Mouse (Mus musculus) olfactory bulb, adult 2 months (tissue): ENCODE data around the gene Drosha.

Experiments used
- CTCF ChIP-seq: fragments of 200-500 bp; IDR thresholded peaks from 2 replicates; pipeline ENCODE4 v1.5.1; 2012; ENCODE audit warnings: low read depth, mild to moderate bottlenecking, low read length, moderate library complexity; ENCODE audit not compliant: insufficient read depth
- POLR2A ChIP-seq: fragments of 200-500 bp; IDR thresholded peaks from 2 replicates; pipeline ENCODE4 v1.6.1; 2012; ENCODE audit warnings: mild to moderate bottlenecking, low read depth, low read length, moderate library complexity; ENCODE audit not compliant: insufficient read depth

GRCm38 (mm10) chr15:12857840-12858516 is 33.4 kb downstream of the Drosha start:
- TF ChIP-seq CTCF (no peak), POLR2A (no peak)
